Mouse (Mus musculus) erythroblast, adult 5-6 weeks (primary cell): ENCODE measurements around the gene Dbt. TPM values are rescaled to one million over a fixed set of nuclear protein-coding genes. Genes with fewer than 3 reads are reported as not detected.

Source experiments
- ATAC-seq: replicated peaks from 2 replicates; pipeline ENCODE4 v1.8.0; 2016; ENCODE audit warnings: moderate number of reproducible peaks, mild to moderate bottlenecking, moderate TSS enrichment, inconsistent platforms; ENCODE audit not compliant: poor library complexity, low FRiP score, severe bottlenecking
- total RNA-seq, 2 experiments: library from RNA; stranded (forward) in 1 of 2; stranded (reverse) in 1 of 2; fragments of 150-400 nt in 1 of 2; fragments of 200-764, 138-1000 nt in 1 of 2; gene quantifications; 2 replicates each; pipeline versions ENCODE4 v1.2.3 to v1.2.4; 2015 to 2017; ENCODE audit warnings: low replicate concordance in 2 of 2

Dbt gene
- total RNA-seq (2015; ENCODE audit: low replicate concordance): 3.3 and 7.9 TPM in 2 replicates
- 3.3 and 10.1 TPM in 2 replicates for total RNA-seq (2017; ENCODE audit: low replicate concordance)

GRCm38 (mm10) chr3:116512904-116513716 is at the start of gene Dbt:
Gene Dbt (plus strand): TSS chr3:116513070.
- ATAC-seq: 0 out of 2 replicates have a peak, but pooled peaks have one; percentile 26

DNA sequence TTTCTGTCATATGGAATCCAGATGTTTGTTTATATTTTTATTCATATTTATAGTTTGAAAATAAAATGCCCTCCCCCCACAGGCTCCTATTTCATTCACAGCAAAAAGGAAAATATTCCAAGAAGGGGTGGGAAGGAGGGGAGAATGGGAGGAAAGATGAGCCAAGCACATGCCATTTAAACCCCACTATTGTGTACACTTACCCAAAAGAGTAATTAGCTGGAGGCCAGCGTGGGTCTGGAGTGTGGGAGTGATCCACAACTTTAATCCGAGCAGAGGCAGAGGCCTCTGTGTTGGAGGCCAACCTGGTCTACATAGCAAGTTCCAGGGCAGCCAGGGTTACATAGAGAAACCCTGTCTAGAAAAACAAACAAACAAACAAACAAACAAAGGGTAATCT is 48.6 kb upstream of the Dbt start:
- no peak for ATAC-seq

GRCm38 (mm10) chr3:116465709-116466108 is 47.2 kb upstream of the Dbt start:
- ATAC-seq: no peak

GRCm38 (mm10) chr3:116474602-116475001 is 38.3 kb upstream of the Dbt start:
- ATAC-seq: no peak

- ATAC-seq: no peak
These were observed 36.1 kb upstream of the Dbt start for GRCm38 (mm10) chr3:116476686-116477298.

- no peak for ATAC-seq
These were observed 35.5 kb upstream of the Dbt start for GRCm38 (mm10) chr3:116477351-116477750.

DNA sequence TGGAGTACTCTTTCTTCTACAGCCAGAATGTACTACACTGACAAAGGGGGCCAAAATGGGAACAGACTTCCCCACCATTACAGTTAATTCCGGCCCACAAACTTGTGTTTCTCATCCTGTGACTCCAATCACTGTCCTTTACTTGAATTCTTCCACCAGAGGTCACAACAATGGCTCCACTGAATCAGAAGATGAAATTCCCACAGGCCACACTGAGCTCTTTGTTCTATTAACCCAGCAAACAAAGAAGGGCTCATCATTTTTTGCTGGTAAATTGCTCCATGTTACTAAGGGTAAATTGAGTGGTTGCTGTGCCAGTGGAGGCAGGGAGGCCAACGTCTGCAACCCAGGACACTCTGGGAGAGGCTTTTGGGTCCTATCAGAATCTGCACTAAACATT is 32.8 kb upstream of the Dbt start:
- no peak for ATAC-seq

DNA sequence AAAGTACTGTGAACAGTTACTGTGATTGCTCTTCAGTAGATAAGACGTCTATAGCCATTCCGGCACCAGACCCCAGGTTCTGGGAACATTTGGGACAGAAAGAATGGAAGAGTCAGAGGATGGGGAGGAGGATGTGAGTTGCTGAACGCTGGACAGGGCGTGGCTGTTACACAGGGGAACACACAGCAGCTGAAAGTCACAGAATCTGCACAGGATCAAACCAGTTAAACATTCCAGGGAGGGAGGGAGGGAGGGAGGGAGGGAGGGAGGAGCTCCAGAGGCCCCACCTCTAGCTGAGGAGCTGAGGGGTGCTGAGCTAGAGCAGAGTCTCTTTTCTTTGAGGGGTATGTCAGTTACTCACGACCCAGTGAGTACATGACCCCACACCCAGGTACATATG is 31.9 kb upstream of the Dbt start:
- ATAC-seq: no peak

- ATAC-seq: no peak
These were observed 30.1 kb upstream of the Dbt start for GRCm38 (mm10) chr3:116482724-116483123.

- ATAC-seq: no peak
These were observed 29.6 kb upstream of the Dbt start for GRCm38 (mm10) chr3:116483271-116483670.

- no peak for ATAC-seq
These were observed 21.9 kb upstream of the Dbt start for GRCm38 (mm10) chr3:116490920-116491319.

DNA sequence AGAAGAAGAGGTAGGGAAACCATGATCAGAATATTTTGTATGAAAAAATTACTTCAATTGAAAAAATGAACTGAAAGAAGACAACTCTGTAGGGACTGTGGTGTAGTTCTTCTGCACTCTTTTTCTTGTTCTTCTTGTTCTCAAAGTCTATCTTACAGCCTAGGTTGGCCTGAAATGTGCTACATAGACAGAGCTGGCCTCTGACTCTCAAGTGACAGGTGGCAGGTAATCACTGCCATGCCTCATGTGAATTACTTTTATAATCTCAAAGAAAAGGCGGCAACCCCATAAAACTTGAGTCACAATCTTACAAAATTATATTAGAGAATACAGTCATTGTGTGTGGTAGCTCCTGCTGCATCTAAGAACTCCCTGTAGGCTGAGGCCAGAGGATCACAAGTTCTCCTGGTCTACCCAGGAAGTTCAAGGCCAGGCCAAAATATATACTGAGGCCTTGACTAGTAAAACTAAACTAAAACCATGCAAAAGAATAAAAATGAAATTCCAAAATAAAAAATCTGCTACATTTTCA is 20.9 kb upstream of the Dbt start:
- ATAC-seq: no peak

GRCm38 (mm10) chr3:116493658-116494057 is 19.2 kb upstream of the Dbt start:
- no peak for ATAC-seq

- no peak for ATAC-seq
These were observed 17.2 kb upstream of the Dbt start for GRCm38 (mm10) chr3:116495671-116496070.

DNA sequence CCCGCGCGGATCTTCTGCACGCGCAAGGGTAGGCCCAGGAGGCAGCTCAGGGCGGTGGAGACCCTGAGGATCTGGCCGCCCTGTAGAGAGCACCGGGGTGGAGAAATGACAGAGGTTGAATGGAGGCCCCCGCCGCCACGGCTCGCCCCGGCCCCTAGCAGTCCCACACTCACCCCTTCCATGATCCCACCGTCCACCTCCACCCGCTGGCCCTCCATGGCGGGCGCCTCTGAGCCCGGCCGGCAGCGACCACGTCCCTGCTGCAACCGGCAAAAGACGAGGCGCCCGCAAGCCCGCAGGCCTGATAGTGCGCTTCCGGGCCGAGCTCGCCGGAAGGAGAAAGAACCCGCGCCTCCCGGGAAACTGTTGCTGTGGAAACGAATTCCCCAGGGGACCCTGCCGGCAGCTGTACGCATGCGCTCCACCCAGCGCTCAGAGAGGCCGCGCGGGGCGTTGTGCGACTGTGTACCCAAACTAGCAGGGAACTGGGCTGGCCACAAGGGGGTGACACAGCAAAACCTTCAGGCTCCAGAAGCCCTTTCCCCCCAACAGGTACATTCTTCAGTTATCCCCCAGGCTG is 5.0 kb upstream of the Dbt start, which contains the start of gene Rtca:
Gene Rtca, minus strand, starts transcription at position 437 of the 580 bp plus-strand sequence.
- ATAC-seq: peak; percentile 97

- ATAC-seq: no peak
These were observed 543 bp upstream of the Dbt start for GRCm38 (mm10) chr3:116512151-116512903.

- no peak for ATAC-seq
These were observed 7.4 kb downstream of the Dbt start for GRCm38 (mm10) chr3:116520141-116520761.

- ATAC-seq: no peak
These were observed 16.9 kb downstream of the Dbt start for GRCm38 (mm10) chr3:116529741-116530140.

DNA sequence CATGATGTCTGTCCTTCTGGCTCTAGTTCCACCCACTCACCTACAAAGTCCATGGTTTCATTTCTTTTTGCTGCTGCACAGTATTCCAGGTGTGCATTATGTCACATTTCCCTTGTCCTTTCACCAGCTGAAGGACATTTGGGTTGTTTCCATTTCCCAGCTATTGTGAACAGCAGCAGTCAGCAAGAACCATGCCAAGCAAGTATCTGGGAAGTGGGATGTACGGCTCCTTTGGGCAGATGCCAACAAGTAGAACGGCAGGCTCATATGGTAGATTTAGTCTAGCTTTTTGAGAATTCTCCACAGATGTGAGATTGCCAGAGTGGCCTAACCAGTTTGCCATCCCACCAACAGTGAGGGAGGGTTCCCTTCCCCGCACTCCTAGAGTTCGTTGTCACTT is 18.0 kb downstream of the Dbt start:
- ATAC-seq: no peak
